Mouse (Mus musculus): ENCODE results near the gene Ebf1.

DNA sequence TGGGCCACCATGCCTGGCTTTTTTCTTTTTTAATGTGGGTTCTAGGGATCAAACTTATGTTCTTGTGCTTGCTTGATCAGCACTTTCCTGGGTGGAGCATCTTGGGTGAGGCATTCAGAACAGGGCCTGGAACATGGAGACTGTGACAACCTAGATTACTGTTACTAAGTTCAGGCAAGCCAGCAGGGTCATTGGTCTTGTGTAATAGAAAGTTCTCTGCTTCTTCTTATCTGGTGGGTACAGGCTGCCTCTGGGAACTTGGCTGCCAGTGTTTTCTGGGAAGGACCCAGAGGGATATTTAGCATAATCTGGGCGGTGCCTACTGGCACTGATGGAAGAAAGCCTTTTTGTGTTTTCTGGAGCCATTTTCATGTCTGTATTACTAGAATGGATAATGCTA is 170.9 kb downstream of the Ebf1 start:
- no peak for TF ChIP-seq FLI1 (IDR thresholded peaks at IDR 0.05; ENCODE audit: low read length)
- no peak for TF ChIP-seq GATA1 (IDR thresholded peaks at IDR 0.05; ENCODE audit: borderline replicate concordance, low read length)
